Mouse (Mus musculus) thymus, postnatal 25 days (tissue): ENCODE measurements at regions not wholly inside any gene's neighbourhood (a gene's known extent, or its start where the extent isn't known, plus 50 kb on each side); places are given as distances from the start of the nearest gene placed in this dataset.
"Not testable (repeated sequence)": the region's sequence is repeated elsewhere in the genome, so short reads cannot be mapped to it uniquely, and the experiment has no call there.

Experiments
- DNase-seq: peaks from one replicate; pipeline ENCODE4 v3.0.0; 2022

- DNase-seq, result no peak
Measured at GRCm38 (mm10) chr13:113484159-113484762, 134.1 kb downstream of the Snx18 start.

GRCm38 (mm10) chr13:113482911-113483310 lies 135.5 kb downstream of the Snx18 start:
- no peak for DNase-seq

DNA sequence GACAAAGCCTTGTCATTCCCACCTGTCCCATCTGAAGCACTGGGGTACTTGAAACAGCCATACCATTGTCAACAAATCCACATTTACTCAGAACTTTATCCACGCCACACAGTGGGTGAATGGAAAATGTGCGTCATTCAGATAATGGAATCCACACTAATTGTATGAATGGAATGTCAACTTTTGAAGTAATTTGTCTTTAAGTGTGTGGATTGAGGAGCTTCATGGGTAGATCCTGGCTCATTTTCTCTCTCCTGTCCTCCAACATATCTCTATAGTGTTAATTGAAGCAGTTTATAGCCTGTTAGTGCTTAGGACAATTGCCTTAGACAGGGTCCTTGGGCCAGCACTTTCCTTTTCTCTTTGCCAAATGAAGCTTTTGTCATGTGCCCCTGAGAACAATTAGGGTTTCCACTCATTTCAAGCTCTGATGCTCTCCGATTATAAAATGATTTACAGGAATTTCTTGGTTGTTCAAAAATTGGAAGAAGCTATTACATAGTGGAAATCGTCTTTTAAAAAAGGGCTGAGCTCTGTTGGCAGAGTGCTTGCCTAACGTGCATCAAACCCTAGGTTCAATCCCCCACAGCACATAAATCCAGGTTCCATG lies 140.4 kb downstream of the Snx18 start:
- no peak for DNase-seq

GRCm38 (mm10) chr13:113470822-113471557 lies 147.4 kb downstream of the Snx18 start:
- no peak for DNase-seq

DNA sequence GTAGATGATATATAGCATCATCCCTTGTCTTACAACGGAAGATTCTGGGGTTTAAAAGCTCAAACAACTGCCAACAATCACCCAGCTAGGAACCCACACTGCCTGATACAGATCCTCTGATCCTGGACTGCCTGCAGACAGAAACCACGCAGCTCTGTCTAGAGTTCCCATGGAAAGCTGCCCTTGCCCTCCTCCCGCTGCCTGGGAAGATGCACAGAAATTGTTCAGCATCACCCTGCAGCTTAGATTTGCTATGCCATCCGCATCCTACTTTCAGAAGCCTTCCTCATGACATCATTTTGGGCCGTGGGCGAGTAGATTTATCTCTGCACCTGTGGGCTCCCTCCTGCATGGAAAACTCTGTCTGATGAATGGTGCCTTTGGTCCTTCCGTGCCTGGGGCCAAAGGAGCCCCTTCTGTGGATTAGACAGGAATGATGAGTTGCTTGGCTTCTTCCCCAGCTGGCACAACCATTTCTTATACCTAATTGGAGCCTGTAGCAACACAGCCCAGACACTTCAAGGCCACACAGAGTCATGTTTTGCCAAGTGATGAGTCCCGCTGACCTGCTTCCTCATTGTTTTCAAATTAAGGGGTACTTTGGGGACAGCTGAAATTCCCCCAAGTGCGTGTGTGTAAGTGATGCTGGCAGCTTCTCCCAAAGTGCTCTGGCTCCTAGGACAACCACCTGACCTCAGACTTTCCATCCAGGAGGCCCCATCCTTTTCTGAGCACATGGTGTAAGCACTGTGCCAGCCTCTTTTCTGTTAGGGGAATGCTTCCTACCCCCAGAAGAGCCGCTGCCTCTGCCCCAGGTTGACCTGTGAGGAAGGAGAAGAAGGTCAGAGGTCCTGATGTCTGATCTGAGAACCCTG lies 153.9 kb downstream of the Snx18 start:
- no peak for DNase-seq

DNA sequence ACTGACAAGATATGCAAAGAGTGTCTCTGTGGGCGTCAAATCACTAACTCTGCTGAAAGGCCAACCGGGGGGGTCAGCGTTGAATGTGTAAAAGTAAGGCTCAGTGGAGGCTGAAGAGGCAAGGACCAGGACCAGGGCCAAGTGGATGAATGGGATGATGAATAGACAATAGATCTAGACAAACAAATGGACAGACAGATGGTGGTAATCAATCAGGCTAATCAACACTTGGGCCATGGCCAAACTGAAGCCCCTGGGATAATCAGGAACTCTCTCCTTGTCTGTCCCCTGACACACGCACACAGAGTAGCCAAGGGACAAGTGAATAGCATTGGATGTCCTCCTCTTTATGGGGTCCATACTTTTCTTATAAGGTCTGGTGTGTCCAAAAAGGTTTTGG lies 154.9 kb downstream of the Snx18 start:
- DNase-seq, result no peak

DNA sequence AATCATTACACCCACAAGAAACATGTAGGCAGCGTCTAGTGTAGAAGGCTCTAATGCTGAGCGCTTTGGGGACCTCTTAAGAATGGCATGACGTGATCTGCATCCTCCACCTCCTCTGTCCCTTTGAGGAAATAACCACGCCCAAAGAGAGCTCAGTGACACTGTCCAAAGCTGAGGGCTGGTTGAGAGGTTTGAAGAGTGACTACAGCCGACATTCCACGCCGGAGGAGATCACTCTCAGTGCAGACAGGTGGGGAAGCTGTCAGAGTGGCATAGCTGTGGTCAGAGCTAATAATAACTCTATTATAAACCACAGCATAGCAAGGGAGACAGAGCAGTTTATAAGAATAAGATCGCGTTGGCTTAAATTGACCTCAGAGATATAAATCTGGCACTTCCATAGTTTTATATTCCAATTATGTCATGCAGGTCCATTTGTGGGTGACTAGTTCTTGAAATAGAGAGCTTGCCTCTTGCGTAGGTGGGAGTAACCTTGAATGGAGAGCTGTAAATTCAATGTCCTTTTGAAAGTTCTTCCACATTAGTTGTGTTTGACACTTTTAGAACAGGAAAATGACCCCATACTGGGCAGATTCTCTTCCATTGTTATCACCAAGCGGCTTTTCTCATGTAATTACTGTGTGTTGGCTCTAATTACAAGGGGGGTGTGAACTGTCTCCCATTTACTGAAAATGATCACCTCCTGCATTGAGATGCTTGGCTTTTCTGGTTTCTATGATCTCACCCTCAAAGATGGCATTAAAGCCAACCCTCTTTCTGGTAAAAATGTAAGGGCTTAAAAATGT lies 161.7 kb downstream of the BC067074 start:
- no peak for DNase-seq

- DNase-seq, result no peak
Measured at GRCm38 (mm10) chr13:113448378-113448777, 155.4 kb downstream of the BC067074 start.

DNA sequence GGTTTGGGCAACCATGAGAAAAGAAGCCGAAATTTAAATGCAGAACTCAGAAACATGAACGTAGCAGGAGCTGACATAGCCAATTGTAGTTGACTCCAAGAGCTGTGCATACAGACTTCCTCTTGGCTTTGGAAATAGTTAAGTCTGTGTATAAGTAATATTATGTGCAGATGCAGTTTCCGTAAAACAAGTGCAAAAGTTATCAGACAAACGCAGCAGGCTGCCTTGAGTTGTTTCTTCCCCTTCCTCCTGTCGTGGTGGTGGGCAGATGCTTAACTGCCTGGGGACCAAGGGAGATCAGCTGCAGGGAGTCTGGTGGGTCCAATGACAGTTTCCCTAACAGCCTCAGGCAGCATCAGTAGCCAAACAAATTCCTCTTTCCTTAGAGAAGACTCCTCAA lies 153.3 kb downstream of the BC067074 start:
- DNase-seq, result no peak

DNA sequence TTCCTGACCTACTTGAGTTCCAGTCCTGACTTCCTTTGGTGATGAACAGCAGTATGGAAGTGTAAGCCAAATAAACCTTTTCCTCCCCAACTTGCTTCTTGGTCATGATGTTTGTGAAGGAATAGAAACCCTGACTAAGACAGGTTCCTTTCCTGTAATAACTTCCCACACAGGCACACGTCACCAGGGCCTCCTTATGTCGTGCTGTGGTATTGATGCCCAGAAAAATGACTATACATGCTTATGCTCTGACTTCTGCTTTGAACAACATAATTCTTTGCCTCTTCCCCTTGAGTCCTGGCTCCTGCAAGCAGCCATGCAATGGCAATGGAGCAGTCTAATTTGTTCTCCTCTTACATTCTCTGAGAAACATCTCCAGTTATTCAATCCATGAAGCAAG lies 151.5 kb downstream of the BC067074 start:
- DNase-seq, result not testable (repeated sequence)

DNA sequence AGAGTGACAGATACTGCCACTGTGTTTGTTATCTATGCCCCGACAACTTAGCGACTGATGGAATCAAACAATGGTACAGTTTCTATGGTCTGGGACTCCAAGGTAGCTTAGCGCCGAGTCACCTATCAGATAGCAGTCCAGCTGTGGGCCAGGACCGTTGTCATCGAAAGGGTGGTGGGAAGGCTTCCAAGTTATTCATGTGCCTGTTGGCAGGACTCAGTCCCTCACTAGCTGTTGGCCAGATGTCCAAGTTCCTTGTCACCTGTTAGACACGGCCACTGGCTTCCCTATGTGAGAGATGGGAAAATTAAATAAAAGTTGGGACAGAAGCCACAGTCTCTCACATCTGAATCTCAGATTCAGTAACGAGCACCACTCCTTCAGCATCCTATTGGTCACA lies 150.1 kb downstream of the BC067074 start:
- no peak for DNase-seq

DNA sequence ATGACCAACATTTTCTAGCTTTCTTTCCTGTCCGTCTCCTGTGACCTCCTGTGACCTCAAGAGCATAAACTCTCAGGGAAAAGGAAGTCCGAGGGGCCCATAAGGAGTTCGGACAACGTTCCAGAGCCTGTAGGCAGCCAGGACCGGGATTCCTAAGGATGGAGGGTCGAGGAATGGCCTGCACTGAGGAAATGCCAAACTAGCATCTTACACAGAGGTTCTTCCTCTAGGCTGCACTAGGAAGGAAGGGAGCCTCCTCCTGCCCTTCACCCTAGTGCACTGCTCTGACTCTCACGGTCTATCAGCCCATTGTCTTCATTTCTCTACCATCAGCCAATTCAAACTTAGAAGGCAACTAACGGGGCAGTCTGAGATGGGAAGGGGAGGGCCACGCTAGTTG lies 149.2 kb downstream of the BC067074 start:
- no peak for DNase-seq

GRCm38 (mm10) chr13:113440137-113440536 lies 147.2 kb downstream of the BC067074 start:
- DNase-seq, result no peak

DNA sequence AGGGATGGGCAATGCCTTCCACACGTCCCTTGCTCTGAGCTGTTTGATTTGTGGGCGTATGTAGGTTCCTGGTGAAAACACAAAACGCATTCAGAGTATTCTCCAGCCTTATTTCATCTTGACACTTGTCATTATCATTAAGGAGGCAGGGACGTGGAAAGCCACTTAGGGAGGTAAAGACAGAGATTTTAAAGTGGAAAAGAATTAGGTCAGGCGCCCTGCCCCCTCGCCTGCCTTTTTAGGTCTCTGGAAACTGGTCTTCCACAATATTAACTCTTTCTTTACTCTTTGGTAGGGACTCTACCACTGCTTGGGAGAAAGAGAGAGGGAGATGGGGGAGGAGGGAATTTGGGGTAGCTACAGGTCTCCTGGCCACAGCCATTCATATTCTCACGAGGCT lies 146.6 kb downstream of the BC067074 start:
- DNase-seq, result no peak

GRCm38 (mm10) chr13:113438872-113439271 lies 145.9 kb downstream of the BC067074 start:
- no peak for DNase-seq

DNA sequence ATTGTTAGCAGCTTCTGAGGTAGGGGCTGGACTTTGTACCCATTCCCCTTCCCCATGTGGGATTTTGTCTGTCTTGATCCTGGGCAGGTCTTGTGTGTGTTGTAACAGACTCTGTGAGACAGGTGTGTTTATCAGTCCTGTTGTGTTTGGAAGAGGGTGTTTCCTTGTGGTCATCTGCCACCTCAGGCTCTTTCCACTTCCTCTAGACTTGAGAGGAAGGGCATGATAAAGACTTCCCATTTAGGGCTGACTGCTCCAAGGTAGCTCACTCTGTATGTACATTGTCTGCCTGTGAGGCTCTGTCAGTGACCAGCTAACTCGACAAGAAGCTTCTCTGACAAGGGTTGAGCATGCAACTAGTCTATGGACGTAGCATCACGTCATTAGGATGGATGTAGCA lies 143.3 kb downstream of the BC067074 start:
- DNase-seq, result no peak

- no peak for DNase-seq
Measured at GRCm38 (mm10) chr13:113435117-113435516, 142.2 kb downstream of the BC067074 start.

- DNase-seq, result no peak
Measured at GRCm38 (mm10) chr13:113433456-113433855, 140.5 kb downstream of the BC067074 start.

DNA sequence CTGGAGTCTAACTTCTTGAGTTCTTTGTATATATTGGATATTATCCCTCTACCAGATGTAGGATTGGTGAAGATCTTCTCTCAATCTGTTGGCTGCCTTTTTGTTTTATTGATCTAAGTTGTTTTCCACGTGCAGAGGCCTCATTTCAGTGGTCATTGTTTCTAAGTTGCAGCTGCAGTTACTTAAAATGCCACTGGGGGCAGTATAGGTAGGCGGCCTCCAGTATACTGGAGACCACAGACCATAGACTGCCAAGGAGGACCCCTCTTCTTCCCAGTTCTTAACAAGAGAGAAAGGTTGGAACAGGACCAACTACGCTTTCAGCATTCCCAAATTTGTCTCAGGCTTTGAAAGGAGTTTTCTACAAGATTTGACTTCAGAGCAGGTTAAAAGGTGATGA lies 136.7 kb downstream of the BC067074 start:
- peak; percentile 28 for DNase-seq
